Mouse (Mus musculus): ENCODE data around the gene Pax2.
"Not testable (repeated sequence)": the region's sequence is repeated elsewhere in the genome, so short reads cannot be mapped to it uniquely, and the experiment has no call there.

Pax2 gene

DNA sequence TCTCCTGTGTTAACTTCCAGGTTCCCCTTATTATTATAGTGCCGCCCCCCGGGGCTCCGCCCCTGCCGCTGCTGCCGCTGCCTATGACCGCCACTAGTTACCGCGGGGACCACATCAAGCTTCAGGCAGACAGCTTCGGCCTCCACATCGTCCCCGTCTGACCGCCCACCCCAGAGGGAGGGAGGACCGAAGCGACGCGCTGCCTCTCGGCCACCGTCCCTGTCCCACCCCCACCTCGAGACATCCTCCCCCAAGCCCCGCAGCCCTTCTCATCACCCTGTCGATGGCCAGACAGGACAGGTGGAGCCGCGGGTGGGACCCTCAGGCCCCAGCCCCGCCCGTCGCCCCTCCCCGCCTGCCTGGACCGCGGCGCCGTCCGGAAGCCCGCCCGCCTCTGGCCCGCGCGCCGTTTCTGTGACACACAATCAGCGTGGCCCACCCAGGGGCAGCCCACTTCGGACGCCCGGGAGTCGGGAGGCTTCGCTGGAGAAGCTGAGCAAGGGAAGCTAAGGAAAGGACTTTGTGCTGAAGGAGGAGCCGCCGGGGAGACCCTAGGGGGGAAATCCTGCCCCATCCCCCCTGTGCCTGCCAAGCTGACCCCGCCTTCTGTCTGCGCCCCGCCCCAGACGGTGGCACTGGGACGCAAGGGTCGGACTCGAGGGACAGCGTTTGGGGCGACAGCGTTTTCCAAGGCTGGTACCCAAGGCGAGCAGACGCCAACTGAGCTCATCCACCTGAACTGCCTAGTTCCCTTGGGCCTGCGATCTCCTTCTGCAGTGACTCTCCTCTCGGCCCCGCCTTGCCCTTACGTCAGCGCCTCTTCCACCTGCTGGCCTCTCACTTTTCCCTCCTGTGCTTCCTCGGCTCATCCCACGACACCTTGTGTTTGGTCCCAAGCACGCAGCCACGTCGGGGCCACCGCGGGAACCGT is 80.4 kb downstream of the Pax2 start:
- DNase-seq, result no peak

DNA sequence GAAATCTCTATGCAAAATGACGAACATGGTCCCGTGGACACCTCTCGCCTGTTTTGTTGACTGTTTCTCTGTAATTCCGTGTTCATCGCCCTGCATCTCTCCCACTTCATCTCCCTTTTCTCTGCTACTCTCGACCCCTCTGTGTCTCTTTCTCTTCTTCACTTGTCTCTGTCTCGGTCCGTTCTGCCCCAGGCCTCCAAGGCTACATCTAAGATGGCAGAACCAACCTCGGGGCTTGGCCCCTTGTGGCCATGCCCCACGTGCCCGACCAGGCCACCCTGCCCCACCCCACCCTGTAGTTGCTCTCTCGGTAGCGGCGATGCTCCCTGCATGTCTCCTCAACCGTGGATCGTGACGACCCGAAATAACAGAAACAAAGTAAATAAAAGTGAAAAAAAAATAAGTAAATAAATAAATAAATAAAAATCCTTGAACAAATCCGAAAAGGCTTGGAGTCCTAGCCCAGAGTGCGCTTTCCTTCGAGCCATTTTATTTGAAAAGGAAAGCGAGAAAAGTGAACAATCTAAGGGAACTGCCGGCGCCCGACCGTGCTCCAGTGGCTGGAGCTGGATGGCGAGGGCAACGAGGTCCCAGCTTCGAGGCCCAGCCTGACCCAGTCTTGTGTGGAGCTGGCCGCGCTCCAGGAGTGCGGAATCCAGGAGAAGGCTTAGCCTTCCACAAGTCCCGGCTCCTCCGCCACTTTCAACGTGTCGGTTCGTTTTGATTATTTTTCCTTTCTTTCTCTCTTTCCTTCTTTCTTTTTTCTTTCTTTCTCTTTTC is 81.8 kb downstream of the Pax2 start:
- DNase-seq, result no peak

DNA sequence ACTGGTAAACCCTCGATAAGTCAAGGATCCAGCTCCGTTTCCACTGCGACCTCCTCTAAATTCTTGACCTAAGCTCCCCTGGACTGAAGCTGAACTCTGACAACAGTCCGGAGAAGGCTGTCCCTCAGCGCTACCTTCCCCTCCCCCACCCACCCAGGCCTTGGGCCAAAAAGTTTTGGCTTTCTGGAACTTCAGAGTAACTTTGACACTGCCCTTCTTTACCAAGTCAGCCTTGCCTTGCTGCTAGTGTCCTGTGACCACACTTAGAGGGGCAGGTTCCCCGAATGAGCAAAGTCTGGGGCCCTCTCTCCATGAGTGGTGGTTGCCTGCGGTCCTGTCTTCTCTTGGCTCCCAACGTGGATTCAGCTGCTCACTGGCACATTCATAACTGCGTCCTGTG is 82.5 kb downstream of the Pax2 start:
- no peak for DNase-seq

DNA sequence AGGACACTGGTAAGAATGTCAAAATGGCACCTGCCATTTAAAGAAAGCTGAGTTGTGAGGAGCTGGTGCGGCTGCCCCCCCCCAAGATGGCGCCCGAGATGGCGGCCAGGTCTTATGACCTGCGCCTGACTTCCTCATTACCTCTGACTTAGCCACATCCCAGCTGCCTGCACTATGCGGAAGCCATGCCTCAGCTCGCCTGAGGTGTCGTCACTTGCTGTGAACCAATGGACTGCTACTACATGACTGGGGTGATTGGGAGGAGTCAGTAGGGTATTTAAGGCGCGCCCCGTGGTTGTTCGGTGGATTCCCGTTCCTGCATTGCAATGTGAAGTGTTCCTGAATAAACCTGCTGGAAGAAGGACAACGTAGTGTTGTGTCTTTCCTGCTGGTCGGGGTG is 86.8 kb downstream of the Pax2 start:
- not testable (repeated sequence) for DNase-seq

DNA sequence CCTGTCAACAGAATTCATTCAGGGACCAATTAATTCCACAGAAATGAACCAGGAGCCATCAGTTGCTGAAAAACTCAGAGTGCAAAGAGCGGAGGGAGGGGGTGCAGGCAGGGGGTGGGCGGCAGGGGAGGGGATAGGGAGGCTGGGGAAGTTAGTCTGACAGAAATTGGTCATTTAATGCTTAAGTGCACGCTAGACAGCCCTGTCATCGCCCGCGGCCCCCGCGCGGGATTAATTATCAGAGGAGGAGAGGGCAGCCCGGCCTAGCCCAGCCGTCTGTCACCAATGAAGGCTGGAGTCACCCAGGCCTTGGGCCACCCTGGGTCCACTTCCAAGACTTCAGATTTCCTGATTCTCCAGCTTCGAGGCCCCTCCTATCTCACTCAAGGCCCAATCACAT is 93.6 kb downstream of the Pax2 start:
- no peak for DNase-seq

DNA sequence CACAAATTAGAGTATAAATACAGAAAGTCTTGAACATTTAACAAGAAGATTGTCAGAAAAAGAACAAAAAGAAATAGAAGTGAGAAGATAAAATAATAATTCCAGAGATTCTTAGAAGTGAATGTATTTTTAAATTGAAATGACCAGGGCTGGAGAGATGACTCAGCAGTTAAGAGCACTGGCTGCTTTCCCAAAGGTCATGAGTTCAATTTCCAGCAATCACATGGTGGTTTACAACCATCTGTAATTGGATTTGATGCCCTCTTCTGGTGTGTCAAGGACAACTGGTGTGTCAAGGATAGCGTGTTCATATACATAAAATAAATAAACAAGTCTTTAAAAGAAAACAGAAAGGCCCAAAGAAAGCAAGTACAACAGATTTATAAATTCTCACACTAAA is 102.8 kb downstream of the Pax2 start:
- DNase-seq, result no peak

DNA sequence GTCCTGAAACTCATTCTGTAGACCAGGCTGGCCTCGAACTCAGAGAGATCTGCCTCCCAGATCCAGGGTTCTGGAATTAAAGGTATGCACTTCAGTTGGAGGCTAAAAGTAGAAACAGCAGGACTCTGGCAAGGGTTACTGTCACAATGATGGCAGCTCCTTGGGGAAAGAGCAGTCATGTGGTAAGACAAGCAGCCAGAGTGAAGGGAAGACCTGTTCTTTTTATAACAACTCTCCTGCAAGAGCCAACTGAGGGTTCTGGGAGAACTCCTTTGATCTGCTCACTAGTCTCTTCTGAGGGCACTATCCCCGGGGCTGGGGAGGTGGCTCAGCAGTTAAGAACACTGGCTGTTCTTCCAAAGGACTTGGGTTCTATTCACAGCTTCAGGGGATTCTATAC is 112.9 kb downstream of the Pax2 start:
- DNase-seq, result no peak

DNA sequence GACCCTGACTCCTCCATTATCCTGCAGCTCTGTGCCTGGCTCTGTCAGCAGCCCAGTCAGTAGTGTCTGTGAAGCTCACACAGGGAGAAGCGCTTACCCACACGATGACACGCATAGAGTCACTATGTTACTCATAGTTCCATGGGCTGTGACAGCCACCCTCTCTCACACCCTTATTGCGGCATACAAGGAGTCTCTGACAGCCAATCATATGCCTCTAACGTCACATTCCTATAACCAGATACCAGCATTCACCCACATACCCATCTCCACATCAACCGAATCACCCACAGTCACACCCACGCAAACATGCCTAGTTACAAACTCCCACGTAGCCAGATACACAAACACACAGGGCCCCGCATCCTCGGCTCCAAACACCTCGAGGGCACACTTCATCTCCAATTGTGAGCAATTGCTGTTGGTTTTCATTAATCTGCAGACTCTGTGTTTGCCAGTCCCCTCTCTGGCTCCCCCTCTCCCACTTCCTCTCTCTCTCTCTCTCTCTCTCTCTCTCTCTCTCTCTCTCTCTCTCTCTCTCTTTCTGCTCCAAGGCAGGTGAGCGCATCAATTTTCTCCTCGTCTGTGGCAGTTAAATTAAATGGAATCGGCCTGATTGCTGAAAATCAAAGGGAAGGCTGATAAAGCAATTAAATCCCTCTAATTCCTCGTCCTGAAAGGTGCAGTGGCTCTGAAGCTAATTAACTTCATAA is 118.5 kb downstream of the Pax2 start:
- no peak for DNase-seq

DNA sequence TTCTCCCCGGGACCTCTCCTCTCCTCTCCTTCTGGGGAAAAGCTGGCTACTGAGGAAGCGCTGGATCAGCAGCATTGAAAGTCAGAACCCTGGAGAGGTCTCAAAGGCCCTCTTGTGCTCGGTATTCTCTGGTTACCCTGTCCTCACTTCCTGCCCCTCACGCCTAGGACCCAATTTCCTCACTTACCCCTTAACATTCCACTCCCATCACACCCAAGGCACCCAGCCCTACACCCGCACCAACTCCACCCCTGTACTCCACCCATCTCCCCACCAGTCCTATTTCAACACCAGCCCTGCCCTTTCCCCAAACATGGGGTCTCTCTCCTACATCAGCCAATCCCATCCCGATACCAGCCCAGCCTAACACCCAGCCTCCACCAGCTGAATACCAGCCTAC is 119.1 kb downstream of the Pax2 start:
- DNase-seq, result no peak

DNA sequence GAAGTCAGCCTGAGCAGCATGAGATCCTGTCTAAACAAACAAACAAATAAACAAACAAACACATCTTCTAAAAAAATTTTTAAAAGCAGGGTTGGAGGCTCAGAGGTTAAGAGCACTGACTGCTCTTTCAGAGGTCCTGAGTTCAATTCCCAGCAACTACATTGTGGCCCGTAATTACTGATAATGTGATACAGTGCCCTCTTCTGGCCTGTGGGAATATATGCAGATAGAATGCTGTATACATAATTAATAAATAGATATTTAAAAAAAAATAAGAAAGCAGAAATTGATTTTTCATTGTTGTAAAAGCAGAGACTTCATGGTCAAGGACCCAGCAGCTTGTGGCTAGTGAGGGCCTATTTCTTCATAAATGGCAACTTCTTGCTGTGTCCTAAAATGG is 119.9 kb downstream of the Pax2 start:
- DNase-seq, result no peak

DNA sequence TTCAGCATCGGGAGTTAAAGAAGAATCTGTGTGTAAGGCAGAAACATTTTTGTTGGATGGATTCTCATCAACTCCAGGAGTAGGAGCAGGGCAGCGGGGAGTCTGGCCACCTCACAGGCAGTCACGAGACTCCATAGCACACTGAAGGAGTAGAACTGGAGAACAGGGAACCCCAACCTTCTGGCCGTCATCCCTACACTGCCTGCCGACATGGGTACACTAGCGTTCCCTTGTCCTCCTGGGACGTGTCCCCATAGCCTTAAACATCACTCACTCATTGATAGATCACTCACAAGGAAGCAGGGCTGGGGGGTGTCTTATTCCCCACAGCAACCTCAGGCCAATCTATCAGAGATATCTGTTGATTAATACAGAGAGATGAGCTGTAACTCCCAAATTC is 120.7 kb downstream of the Pax2 start:
- DNase-seq, result no peak

DNA sequence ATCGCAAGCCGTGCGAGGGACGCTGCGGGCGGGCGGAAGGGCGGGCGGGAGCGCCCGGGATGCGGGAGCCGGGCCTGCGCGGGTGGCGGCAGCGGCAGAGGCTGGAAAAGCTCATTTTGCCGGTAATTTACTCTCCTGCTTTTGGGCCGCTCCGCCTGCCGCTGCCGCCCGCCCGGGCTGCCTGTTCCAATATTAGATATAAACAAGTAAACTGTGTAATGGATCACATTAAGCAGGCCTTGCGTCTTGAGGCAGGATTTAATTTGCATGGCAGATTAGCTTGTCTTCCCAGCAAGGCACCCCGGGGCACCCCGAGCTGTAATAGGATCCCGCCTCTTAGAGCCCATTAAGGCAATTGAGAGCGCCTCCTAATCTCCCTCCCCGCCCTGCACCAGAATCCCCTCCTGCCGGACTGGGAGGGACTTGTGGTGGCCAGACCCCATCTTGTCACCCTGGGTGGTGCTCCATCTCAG is 126.7 kb downstream of the Pax2 start:
- DNase-seq, result no peak

DNA sequence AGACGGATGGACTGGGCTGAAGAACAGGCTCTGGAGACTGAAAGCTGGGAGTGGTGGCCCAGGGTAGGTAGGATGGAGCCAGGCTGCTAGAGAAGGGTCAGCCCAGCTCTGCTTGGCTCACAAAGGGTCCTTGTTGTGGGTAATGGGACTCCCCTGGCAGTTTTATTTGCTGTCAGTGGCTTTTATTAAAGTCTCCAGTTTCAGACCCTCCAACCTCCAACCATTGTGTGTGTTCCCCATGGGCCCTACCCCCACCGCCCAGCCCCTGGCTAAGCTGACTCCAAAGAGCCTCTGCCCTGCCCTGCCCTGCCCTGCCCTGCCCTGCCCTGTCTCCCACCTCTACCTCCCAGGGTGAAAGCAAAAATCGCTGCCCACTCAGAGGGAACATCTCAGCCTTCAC is 128.5 kb downstream of the Pax2 start:
- no peak for DNase-seq

DNA sequence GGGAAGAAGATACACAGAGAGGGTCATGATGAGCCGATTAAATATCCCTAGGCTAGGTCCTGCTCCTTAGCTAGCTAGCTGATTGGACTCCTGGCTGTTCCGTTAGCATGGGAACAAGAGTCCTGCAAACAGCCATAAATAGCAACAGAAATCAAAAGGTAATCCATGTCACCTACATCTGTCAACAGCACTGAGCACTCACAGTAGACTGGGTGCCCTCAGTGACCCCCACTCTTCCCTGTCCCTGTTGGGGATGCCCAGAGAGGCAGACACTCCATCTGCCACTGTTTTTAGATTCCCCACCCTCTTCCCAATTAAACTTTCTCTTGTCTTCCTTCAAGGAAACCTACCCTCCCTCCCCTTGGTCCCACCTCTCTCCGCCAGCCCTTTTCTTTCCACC is 130.6 kb downstream of the Pax2 start:
- DNase-seq, result no peak
